Mouse (Mus musculus) gastrocnemius, postnatal 10 days (tissue): ENCODE results near the gene Bcl2l12. TPM values are rescaled to one million over a fixed set of nuclear protein-coding genes. Genes with fewer than 3 reads are reported as not detected.

Experiments used
- DNase-seq: peaks from one replicate; pipeline ENCODE4 v3.0.0; 2021; ENCODE audit warnings: mixed read lengths
- microRNA-seq, 2 experiments: library from miRNA; unstranded; fragments of <30 nt; microRNA quantifications; one replicate each; pipeline ENCODE4 v1.2.0; 2021
- total RNA-seq, 2 experiments: library from RNA; stranded (reverse); gene quantifications; 2 replicates each; pipeline ENCODE4 v1.2.3; 2021

The Bcl2l12 gene
- total RNA-seq, 2 experiments from 2014 or later, result 10.8 to 14.0 TPM

DNA sequence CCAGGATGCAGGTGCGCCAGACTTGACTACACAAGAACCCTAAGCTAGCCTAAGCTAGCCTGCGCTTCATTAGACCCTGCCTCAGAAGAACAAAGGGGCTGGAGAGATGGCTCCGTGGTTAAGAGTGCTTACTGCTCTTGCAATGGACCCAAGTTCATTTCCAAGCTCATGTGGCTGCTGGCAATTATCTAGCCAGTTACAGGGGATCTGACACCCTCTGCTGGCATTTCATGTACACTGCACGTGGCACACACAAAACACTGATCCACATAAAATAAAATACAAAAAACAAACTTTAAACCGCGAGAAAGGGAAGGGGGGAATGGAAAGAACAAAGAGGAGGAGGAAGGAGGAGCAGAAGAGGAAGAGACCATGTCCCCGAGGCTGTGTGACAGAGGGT is 40.3 kb downstream of the Bcl2l12 start:
- DNase-seq, result no peak

DNA sequence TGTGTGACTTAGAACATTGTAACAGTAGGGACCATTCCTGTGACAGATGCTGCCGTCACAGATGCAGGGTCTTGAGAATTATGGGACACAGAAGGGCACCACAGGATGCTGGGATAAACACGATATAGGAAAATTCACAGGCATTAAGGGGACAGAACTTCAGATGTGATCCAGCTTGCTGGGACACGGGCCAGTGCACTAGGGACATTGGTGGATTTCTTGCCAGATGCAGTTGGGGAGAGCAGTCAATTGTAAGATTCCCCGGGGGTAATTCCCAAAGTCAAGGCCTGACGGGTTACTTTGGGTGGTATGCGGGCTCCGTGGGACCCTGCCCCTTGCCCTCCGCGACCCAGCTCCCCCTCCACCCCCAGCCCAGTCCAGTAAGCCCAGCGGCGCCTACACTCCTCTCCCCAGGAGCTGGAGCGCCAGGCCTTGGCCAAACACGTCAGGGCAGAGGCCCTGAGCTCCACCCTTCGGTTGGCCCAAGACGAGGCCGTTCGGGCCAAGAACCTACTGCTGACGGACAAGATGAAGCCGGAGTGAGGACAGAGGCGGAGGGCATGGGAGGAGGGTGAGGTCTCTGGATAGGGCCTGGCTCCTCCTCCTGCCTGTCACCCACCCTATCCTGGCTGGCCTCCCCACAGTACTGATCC is 41.2 kb downstream of the Bcl2l12 start:
- no peak for DNase-seq

DNA sequence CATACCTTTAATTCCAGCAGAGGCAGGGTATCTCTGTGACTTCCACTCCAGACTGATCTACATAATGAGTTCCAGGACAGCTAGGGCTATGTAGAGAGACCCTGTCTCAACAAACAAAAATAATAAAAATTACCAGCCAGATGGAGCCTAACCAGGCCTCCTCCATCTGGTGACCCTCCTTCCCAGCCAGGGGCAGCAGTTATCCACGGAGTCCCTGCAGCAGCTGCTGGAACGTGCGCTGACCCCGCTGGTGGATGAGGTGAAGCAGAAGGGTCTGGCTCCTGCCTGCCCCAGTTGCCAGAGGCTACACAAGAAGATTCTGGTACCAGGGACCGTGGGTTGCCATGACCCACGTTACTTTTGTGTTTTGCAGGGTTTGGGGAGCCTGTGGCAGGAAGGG is 42.2 kb downstream of the Bcl2l12 start:
- no peak for DNase-seq

DNA sequence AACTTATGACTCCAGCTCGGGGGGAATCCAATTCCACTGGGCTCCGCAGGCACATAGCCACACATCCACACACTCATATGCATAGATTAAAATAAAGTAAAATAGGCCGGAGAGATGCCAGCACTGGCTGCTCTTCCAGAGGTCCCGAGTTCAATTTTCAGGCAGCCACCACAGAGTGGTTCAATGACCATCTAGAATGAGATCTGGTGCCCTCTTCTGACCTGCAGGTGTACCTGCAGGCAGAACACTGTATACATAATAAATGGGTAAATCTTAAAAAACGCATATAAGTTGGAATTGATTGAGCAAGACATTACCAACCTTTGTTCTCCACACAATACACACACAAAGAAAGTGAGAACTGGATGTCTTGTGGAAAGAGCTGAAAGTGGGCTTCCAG is 42.9 kb downstream of the Bcl2l12 start:
- no peak for DNase-seq

DNA sequence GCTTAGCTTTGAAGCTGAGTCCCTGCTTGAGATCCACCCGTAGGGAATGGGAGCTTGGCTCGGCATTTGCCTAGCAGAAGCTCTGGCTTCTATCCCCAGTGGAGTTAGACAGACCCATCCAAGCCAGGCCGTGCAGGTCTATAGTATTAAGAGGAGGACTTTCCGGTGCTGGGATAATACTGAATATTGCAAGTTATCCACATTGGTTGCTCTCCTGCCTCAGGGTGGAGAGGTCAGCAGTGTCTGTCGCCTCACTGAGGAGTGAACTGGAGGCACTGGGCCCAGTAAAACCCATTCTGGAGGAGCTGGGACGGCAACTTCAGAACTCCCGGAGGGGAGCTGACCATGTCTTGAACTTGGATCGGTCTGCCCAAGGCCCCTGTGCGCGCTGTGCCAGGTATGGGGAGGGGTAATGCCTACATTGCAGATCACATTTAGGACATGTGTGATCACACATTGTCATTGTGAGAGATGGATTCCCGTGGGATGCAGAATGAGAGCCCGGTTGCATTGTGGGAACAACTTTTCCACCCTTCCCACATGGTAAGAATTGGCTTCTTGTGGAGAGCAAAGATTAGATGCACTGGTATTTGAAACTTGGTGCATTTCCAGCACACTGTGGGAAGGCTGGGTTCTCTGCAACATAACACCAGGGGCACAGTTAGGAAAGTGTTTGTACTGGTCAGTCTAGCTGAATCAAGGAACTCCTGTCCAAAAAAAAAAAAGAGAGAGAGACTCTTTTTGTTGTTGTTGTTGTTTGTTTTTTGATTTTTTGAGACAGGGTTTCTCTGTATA is 44.2 kb downstream of the Bcl2l12 start:
- DNase-seq, result no peak

DNA sequence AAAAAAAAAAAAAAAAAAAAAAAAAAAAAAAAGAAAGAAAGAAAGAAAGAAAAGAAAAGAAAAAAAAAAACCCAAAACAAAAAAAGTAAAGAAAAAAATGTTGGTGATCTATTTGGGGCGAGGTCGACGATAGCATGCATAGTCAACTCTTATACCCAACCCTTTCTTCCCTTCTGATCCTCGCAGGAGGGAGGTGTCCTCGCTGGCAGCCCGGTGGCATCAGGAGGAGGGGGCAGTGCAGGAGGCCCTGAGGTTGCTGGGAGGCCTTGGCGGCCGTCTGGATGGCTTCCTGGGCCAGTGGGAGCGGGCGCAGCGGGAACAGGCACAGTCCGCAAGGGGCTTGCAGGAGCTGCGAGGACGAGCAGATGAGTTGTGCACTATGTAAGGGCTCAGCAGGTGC is 45.0 kb downstream of the Bcl2l12 start:
- no peak for DNase-seq

DNA sequence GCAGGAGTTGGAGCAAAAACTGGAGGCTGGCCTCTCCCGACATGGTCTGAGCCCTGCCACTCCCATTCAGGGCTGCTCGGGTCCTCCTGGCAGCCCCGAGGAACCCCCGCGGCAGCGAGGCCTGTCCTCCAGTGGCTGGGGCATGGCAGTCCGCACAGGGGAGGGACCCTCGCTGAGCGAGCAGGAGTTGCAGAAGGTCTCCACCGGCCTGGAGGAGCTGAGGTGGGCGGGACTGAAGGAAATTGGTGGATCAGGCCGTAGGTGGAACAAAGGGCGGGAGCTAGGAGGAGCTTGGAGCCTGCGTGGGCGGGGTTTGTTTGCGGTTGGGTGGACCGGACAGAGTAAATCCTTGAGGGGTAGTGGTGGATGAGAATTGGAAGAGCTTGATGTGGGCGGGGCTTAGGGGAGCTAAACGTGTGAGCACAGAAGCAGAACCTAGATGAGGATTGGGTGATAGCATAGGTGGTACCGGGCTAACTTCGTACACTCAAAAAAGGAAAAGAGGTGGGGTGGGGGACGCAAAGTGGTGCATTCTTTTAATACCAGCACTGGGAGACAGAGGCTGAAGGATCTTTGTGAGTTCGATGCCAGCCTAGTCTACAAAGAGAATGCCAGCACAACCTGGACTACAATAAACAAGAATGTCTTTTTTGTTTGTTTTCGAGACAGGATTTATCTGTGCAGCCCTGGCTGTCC is 45.8 kb downstream of the Bcl2l12 start:
- peak; percentile 87 for DNase-seq

DNA sequence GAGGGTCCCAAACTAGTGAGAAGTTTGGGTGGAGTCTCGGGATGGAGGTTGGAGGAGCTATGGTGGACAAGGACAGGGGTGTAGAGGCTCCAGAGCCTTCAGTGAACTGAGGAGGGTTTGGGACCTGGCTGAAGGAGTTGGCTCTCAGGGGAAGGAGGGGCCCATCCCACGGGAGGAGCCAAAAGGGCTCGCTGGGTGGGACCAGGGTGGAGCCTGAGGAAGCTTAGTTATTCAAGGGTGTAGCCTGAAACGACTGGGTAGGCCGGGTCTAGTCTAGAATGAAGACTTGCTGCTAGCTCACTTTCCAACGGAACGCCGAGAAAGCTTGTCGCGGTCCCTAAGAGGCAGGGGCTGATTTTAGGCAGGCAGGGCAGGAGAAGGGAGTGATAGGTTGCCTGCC is 46.6 kb downstream of the Bcl2l12 start:
- peak; percentile 57 for DNase-seq

DNA sequence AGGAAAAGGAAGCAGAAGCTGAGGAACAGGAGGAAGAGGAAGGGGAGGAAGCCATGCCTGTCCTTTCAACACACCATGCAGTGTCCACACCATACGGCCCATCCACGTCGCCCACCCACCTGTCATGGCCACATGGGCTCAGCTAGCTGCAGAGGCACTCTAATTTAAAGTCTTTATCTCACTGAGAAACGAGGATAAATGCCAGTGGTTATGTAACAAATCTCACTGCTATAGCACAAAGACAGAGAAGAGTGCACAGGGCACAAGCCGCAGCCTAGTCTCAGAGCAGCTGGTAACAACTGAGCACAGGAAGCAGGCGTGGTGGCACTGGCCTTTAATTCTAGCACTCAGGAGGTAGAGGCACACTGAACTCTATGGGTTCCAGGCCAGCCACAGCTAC is 48.6 kb downstream of the Bcl2l12 start:
- DNase-seq, result no peak

DNA sequence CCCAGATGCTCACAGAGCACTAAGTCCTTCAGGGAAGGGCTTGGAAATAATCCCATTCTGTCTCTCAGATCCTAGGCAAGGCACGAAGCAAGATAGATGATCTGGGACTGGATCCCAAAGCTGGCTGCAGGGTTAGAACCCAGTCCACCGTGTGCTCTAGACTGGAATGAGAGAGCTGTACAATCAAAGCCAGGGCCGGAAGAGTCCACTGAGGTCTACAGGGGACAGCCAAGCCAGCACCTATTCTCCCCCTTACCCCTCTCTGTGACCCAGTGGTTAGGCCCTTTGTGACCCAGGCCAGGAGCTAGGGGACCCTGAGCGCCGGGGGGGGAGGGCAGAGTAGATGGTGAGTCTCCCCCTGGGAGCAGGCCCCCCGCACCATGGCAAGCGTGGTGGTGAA is 55.6 kb downstream of the Bcl2l12 start, which contains the start of gene Tsks:
TSS of gene Tsks (plus strand) at position 301 of the 400 bp plus-strand sequence.
- DNase-seq, result no peak

Small RNA genes within 50 kb of the gene (microRNA-seq; reads per million reads assigned to microRNA genes)
- gene Mir7054, result 0.32 to 1.0 reads per million in 2 experiments

Other genes with a start within 250 kb of the Bcl2l12 start
- under 1 TPM in 1 of 2 experiments, not detected in 1; 0.29 TPM for gene Zfp473, start 247.7 kb downstream of the Bcl2l12 start, total RNA-seq
- gene Nup62, start 182.6 kb downstream of the Bcl2l12 start, total RNA-seq, result 10 to 100 TPM; 28.0 to 35.3 TPM
- gene Il4i1, start 182.3 kb downstream of the Bcl2l12 start, total RNA-seq, result 1 to 10 TPM; 1.9 to 2.3 TPM
- 10 to 100 TPM; 55.1 to 60.5 TPM for gene Atf5, start 182.1 kb downstream of the Bcl2l12 start, total RNA-seq
- 10 to 100 TPM; 84.2 to 86.4 TPM for gene Akt1s1, start 149.7 kb downstream of the Bcl2l12 start, total RNA-seq
- 10 to 100 TPM; 41.7 to 49.0 TPM for gene Tbc1d17, start 149.6 kb downstream of the Bcl2l12 start, total RNA-seq
- 10 to 100 TPM; 14.4 to 16.5 TPM for gene Pnkp, start 141.6 kb downstream of the Bcl2l12 start, total RNA-seq
- gene Ptov1, start 128.9 kb downstream of the Bcl2l12 start, total RNA-seq, result 100 to 1,000 TPM; 210 to 216 TPM
- 10 to 100 TPM; 44.7 to 53.5 TPM for gene Med25, start 106.0 kb downstream of the Bcl2l12 start, total RNA-seq
- gene Fuz, start 102.6 kb downstream of the Bcl2l12 start, total RNA-seq, result 10 to 100 TPM; 15.0 to 18.1 TPM
- gene Ap2a1, start 69.2 kb downstream of the Bcl2l12 start, total RNA-seq, result 10 to 100 TPM; 59.0 to 65.0 TPM
- gene Tsks, start 55.5 kb downstream of the Bcl2l12 start, total RNA-seq, result not detected
- 1 to 10 TPM; 4.4 to 5.7 TPM for gene Cpt1c, start 23.9 kb downstream of the Bcl2l12 start, total RNA-seq
- 100 to 1,000 TPM; 267 to 271 TPM for gene Prmt1, start 12.1 kb downstream of the Bcl2l12 start, total RNA-seq
- gene Irf3, start 1.1 kb downstream of the Bcl2l12 start, total RNA-seq, result 10 to 100 TPM; 26.5 to 35.8 TPM
- 10 to 100 TPM; 47.7 to 55.8 TPM for gene Scaf1, start 17.7 kb upstream of the Bcl2l12 start, total RNA-seq
- gene Rras, start 19.2 kb upstream of the Bcl2l12 start, total RNA-seq, result 10 to 100 TPM; 75.5 to 80.6 TPM
- gene Prr12, start 54.2 kb upstream of the Bcl2l12 start, total RNA-seq, result 10 to 100 TPM; 36.0 to 43.1 TPM
- gene Nosip, start 63.7 kb upstream of the Bcl2l12 start, total RNA-seq, result 10 to 100 TPM; 35.9 to 40.5 TPM
- gene Prrg2, start 64.0 kb upstream of the Bcl2l12 start, total RNA-seq, result 10 to 100 TPM in 1 of 2 experiments, 1 to 10 TPM in 1; 8.5 to 10.7 TPM
- gene Rcn3, start 93.5 kb upstream of the Bcl2l12 start, total RNA-seq, result 100 to 1,000 TPM; 103 to 148 TPM
- 10 to 100 TPM; 70.9 to 75.2 TPM for gene Fcgrt, start 105.1 kb upstream of the Bcl2l12 start, total RNA-seq
- gene Rps11, start 125.7 kb upstream of the Bcl2l12 start, total RNA-seq, result 100 to 1,000 TPM; 762 to 817 TPM
- 1,000 to 10,000 TPM; 1,164 to 1,215 TPM for gene Rpl13a, start 130.0 kb upstream of the Bcl2l12 start, total RNA-seq
- not detected for gene Gm45713, start 137.5 kb upstream of the Bcl2l12 start, total RNA-seq
- 1 to 10 TPM; 2.3 to 4.3 TPM for gene Flt3l, start 137.7 kb upstream of the Bcl2l12 start, total RNA-seq
- 10 to 100 TPM; 46.6 to 48.2 TPM for gene Pih1d1, start 155.6 kb upstream of the Bcl2l12 start, total RNA-seq
- 10 to 100 TPM; 23.9 to 28.6 TPM for gene Aldh16a1, start 155.9 kb upstream of the Bcl2l12 start, total RNA-seq
- 1 to 10 TPM; 4.7 to 4.9 TPM for gene Slc17a7, start 165.2 kb upstream of the Bcl2l12 start, total RNA-seq
- under 1 TPM; 0.49 to 0.63 TPM for gene Gfy, start 180.9 kb upstream of the Bcl2l12 start, total RNA-seq
- gene Pth2, start 182.3 kb upstream of the Bcl2l12 start, total RNA-seq, result not detected
- gene Ccdc155, start 206.2 kb upstream of the Bcl2l12 start, total RNA-seq, result 1 to 10 TPM; 2.5 to 2.8 TPM
- not detected for gene Dkkl1, start 213.4 kb upstream of the Bcl2l12 start, total RNA-seq
- 10 to 100 TPM; 15.6 to 25.9 TPM for gene Tead2, start 217.0 kb upstream of the Bcl2l12 start, total RNA-seq
- gene Cd37, start 240.4 kb upstream of the Bcl2l12 start, total RNA-seq, result 1 to 10 TPM; 1.8 to 3.4 TPM
- not detected for gene Slc6a16, start 242.4 kb upstream of the Bcl2l12 start, total RNA-seq